Mouse (Mus musculus) liver, embryonic 11.5 days (tissue): ENCODE results near the gene Dab2ip. TPM values are rescaled to one million over a fixed set of nuclear protein-coding genes. Genes with fewer than 3 reads are reported as not detected.

Experiments used
- ATAC-seq: fragments of 200-750 bp; cut with Nextera tagmentation; replicated peaks from 2 replicates; pipeline ENCODE4 v1.8.0; 2017; ENCODE audit warnings: moderate number of reproducible peaks, mild to moderate bottlenecking, moderate TSS enrichment, moderate library complexity; ENCODE audit not compliant: low FRiP score
- DNase-seq: peaks from one replicate; pipeline ENCODE4 v3.0.0-alpha.2; 2017; ENCODE audit warnings: low spot score
- H3K27ac ChIP-seq: fragments of 300-500 bp; sonication (generic); 2 replicates; pipeline ENCODE4 v1.5.1; 2014; ENCODE audit warnings: mild to moderate bottlenecking, low read depth, low read length, control low read depth
- H3K27me3 ChIP-seq: fragments of 300-500 bp; sonication (generic); replicated peaks from 2 replicates; pipeline ENCODE4 v1.6.1; 2014; ENCODE audit warnings: low read length, mixed read lengths; ENCODE audit not compliant: control insufficient read depth, insufficient read depth
- H3K36me3 ChIP-seq: fragments of 300-500 bp; sonication (generic); 2 replicates; pipeline ENCODE4 v1.6.1; 2014; ENCODE audit warnings: mild to moderate bottlenecking, low read length, moderate library complexity, mixed read lengths; ENCODE audit not compliant: control insufficient read depth, insufficient read depth
- H3K4me1 ChIP-seq: fragments of 300-500 bp; sonication (generic); replicated peaks from 2 replicates; pipeline ENCODE4 v1.6.1; 2014; ENCODE audit warnings: low read length, mixed read lengths; ENCODE audit not compliant: control insufficient read depth, insufficient read depth
- H3K4me2 ChIP-seq: fragments of 300-500 bp; sonication (generic); 2 replicates; pipeline ENCODE4 v1.6.1; 2014; ENCODE audit warnings: mild to moderate bottlenecking, control low read depth, moderate library complexity
- H3K4me3 ChIP-seq: fragments of 300-500 bp; sonication (generic); 2 replicates; pipeline ENCODE4 v1.5.1; 2014; ENCODE audit warnings: low read depth, low read length, control low read depth
- H3K9ac ChIP-seq: fragments of 300-500 bp; sonication (generic); 2 replicates; pipeline ENCODE4 v1.6.1; 2014; ENCODE audit warnings: low read depth, low read length, control low read depth
- H3K9me3 ChIP-seq: fragments of 300-500 bp; sonication (generic); 2 replicates; pipeline ENCODE4 v1.6.1; 2016; ENCODE audit warnings: low read length, inconsistent platforms, mixed read lengths; ENCODE audit not compliant: control insufficient read depth
- WGBS: fragments of 180-500 bp; shearing (Covaris S2); extraction: QIAGEN DNeasy Blood & Tissue Kit; methylation state at CpG from one replicate; pipeline ENCODE4 v1.1.7; 2014; 5-methylcytosine and 5-hydroxymethylcytosine counted together
- polyA plus RNA-seq: library from polyadenylated mRNA; unstranded; fragments of >200 nt; fragmentation: Nextera tagmentation; extraction: Ambion mirVana; gene quantifications from 2 replicates; pipeline ENCODE4 v1.2.1, GENCODE M21; 2014

The Dab2ip gene
- polyA plus RNA-seq, 1 experiment from 2014 or later: 20.0 TPM

DNA sequence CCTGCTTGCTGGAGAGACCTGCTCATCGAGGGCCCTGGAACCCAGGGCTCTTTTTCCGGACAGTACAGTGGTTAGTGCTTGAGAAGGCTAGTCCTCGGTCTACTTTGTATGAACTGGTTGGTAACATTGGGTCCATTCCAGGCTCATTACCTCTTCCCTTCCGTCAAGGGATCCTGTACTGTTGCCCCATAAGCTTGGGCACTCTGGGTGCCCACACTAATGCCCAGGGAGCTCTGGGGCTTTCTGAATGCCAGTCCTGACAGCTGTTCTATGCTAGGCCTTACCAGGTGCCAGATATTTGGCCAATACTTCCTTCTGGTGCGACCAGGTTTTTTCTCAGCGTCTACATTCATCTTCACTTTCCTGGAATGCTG, 66.9 kb downstream of the Dab2ip start:
- Histone ChIP-seq H3K27me3 (no peaks in the 10 kb centered on the region; the same call in 1 of the 2 replicates), H3K9me3 (no peaks in the 10 kb centered on the region), H3K4me2 (no peak overlapping the region), H3K9ac (no peak overlapping the region), H3K27ac (no peak overlapping the region), H3K4me1 (peaks cover 48% of the 10 kb centered on the region), H3K4me3 (no peak overlapping the region), H3K36me3 (no peaks in the 10 kb centered on the region; the same call in 1 of the 2 replicates)
- ATAC-seq (no peak), DNase-seq (no peak)
- WGBS: 85% methylated on average over 6 of the region's 6 CpGs

DNA sequence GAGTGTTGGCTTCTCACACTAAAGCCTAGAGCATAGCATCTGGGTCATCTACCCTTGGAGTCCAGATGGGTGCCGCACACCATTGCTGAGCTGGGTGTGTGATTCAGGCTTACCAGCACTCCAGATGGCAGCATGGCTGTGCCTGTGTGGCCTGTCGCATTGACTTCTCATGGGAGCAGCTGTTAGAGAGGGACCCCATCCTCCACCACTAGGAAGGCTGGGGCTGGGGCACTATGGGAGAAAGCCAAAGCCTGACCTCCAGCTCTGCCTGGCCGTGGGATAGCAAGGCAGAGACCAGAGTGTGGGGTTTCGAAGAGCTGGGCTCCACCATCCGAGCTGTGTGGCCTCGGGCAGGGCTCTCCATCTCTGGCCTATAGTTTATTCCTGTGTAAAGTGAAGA, 67.5 kb downstream of the Dab2ip start:
- peaks cover 44% of the 10 kb centered on the region for H3K4me1 ChIP-seq
- ATAC-seq: no peak
- no peak for DNase-seq
- H3K36me3 ChIP-seq: no peaks in the 10 kb centered on the region; the same call in 1 of the 2 replicates
- WGBS: 79% methylated on average over 6 of the region's 6 CpGs
- no peak overlapping the region for H3K4me3 ChIP-seq
- no peaks in the 10 kb centered on the region; the same call in 1 of the 2 replicates for H3K27me3 ChIP-seq
- no peak overlapping the region for H3K9ac ChIP-seq
- H3K27ac ChIP-seq: no peak overlapping the region
- no peaks in the 10 kb centered on the region for H3K9me3 ChIP-seq
- 0 out of 2 replicates have a peak overlapping the region, but pooled peaks have one; percentile 1 for H3K4me2 ChIP-seq

DNA sequence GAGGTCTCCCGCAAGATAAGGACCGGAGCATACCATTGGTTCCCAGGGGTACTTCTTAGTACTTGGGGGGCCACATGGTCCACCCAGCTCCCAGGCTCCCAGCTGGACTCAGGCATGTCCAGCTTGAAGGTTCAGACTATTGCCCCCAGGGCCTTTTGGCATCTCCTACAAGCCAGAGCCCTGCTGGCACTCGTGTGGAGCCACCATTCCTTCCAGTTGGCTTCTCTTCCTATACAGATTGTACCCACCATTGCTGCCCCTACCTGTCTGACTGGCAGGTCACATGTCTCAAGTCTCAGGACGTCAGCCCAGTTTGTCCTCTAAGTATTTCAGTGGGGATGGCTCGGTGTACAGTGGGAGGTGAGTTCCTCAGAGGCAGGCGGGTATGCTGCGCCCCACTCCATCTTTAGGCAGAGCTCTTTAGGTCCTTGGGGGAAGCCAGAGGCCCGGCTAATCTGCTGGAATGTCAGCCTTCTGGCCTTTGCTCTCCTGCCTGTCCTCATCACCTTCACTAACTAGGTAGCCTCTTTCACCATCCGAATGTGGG, 68.2 kb downstream of the Dab2ip start:
- Histone ChIP-seq H3K4me2 (no peak overlapping the region), H3K9me3 (no peaks in the 10 kb centered on the region), H3K9ac (no peak overlapping the region), H3K27me3 (no peaks in the 10 kb centered on the region; the same call in 1 of the 2 replicates), H3K4me3 (no peak overlapping the region), H3K36me3 (no peaks in the 10 kb centered on the region; the same call in 1 of the 2 replicates), H3K27ac (no peak overlapping the region), H3K4me1 (peaks cover 37% of the 10 kb centered on the region)
- ATAC-seq (no peak), DNase-seq (no peak)
- 69% methylated on average over 9 of the region's 9 CpGs for WGBS

DNA sequence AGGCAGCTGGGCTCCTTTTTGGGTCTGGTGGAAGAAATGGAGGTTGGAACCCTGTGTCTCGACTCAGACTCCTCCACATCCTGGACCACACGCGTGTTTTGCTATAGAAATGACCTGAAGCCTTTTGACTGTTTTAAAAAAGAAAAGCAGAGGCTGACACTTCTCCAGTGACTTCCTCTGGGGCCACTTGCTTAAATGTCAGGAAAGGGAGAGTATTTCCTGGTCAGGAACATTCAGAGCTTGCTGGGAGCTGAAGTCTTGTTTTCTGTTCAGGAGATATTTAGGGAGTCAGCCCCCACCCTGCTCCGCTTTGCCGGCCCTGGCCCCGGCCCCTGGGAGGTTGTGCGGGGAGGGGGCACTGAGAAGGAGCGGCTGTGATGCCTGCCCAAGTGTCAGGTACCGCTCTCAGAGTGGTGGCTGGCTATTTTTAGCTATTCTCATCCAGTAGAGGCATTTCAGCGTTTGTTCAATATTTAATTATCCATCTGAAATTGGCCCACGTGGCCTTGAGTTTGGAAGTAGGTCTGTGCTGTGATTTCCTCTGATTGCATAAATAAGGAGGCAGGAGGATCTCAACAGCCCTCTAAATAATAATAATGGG, 69.3 kb downstream of the Dab2ip start:
- ATAC-seq: no peak
- DNase-seq: no peak
- H3K36me3 ChIP-seq: no peaks in the 10 kb centered on the region; the same call in 1 of the 2 replicates
- H3K4me3 ChIP-seq: no peak overlapping the region
- no peaks in the 10 kb centered on the region for H3K27me3 ChIP-seq
- 54% methylated on average over 11 of the region's 11 CpGs for WGBS
- H3K9ac ChIP-seq: no peak overlapping the region
- H3K9me3 ChIP-seq: no peaks in the 10 kb centered on the region
- H3K27ac ChIP-seq: no peak overlapping the region; the same call in 1 of the 2 replicates
- H3K4me2 ChIP-seq: no peak overlapping the region
- peaks cover 32% of the 10 kb centered on the region for H3K4me1 ChIP-seq

DNA sequence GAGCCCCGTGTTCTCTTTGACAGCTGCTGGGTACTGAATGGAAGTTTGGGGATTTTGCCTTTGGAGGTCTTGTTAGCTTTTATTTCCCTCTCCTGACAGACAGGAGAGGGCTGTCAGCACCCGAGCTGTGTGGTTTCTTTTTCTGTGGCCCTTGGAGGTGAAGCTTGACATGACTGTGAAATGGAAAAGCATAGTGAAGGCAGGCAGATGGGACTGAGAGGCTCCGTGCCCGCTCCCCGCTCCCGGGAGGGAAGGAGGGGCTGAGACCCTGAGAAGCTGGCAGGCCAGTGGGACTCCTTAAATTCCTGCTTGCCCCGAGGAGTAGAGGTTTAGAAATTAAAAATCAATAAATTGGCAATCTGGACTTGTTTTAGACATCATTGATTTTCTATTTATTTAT, 70.0 kb downstream of the Dab2ip start:
- Histone ChIP-seq H3K4me1 (peaks cover 26% of the 10 kb centered on the region), H3K9ac (no peak overlapping the region), H3K4me2 (no peak overlapping the region), H3K36me3 (no peaks in the 10 kb centered on the region; the same call in 1 of the 2 replicates), H3K27me3 (no peaks in the 10 kb centered on the region), H3K4me3 (no peak overlapping the region), H3K9me3 (no peaks in the 10 kb centered on the region), H3K27ac (no peak overlapping the region)
- WGBS: 78% methylated on average over 7 of the region's 7 CpGs
- no peak for ATAC-seq
- no peak for DNase-seq

DNA sequence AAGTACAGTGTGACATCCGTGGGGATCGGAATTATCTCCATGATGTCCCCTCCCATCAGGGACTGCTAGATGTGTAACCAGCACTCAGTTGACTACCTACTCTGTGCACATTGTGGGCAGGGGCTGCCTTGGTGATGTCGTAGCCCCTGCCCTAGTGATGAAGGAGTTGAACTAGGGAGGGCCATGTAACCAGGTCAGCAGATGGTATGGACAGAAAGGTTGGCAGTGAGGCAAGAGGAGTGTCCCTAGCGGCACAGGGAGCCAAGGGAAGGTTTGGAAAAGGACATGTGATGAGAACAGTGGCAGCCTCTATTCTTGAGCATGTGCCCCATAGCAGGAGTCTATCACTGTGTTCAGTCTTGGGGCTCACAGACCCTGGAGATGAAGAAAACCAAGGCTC, 70.6 kb downstream of the Dab2ip start:
- Histone ChIP-seq H3K9me3 (no peaks in the 10 kb centered on the region), H3K9ac (no peak overlapping the region), H3K36me3 (no peaks in the 10 kb centered on the region; the same call in 1 of the 2 replicates), H3K4me2 (no peak overlapping the region), H3K27ac (no peak overlapping the region), H3K4me3 (no peak overlapping the region), H3K27me3 (no peaks in the 10 kb centered on the region), H3K4me1 (peaks cover 21% of the 10 kb centered on the region)
- WGBS: 88% methylated on average over 4 of the region's 4 CpGs
- ATAC-seq (no peak), DNase-seq (no peak)

DNA sequence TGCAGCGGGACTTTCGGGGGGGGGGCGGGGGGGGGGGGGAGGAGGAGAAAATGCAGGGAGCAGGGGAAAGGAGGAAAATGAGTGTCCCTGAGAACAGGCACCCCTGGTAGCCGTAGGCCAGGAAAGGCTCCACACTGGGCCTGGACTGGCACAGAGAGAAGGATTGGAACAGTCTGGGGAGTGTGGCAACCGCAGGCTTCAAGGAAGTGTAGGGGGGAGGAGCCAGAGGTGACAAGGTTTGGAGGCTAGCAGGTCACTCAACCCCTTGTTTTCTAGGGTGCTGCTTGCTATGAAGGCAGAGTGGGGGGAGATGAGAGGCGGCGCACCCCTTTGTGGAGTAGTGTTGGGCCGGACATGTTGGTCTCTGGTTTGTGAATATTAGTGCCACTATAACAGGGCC, 71.1 kb downstream of the Dab2ip start:
- Histone ChIP-seq H3K27me3 (no peaks in the 10 kb centered on the region), H3K4me1 (peaks cover 24% of the 10 kb centered on the region), H3K9me3 (no peaks in the 10 kb centered on the region), H3K27ac (no peak overlapping the region), H3K36me3 (no peaks in the 10 kb centered on the region; the same call in 1 of the 2 replicates), H3K4me2 (no peak overlapping the region), H3K9ac (no peak overlapping the region), H3K4me3 (no peak overlapping the region)
- DNase-seq (no peak), ATAC-seq (no peak)
- WGBS: 89% methylated on average over 5 of the region's 8 CpGs

DNA sequence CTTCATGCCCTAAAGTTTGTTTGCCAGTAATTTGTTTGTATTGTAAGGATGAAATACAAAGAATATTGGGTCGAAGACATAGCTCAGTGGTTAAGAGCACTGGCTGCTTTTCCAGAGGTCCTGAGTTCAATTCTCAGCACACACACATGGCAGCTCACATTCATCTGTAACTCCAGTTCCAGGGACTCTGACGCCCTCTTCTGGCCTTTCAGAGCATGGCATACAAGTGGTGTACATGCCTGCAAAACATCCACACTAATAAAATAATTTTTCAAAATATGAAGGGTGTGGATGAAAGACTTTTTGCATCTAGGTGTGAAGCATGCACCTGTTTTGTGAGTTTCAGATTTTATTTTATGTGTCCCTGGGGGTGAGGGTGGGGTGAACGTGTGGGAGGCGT, 75.3 kb downstream of the Dab2ip start:
- Histone ChIP-seq H3K27me3 (no peaks in the 10 kb centered on the region), H3K27ac (no peak overlapping the region), H3K4me3 (no peak overlapping the region), H3K9me3 (no peaks in the 10 kb centered on the region), H3K4me1 (peaks cover 9% of the 10 kb centered on the region), H3K4me2 (no peak overlapping the region), H3K9ac (no peak overlapping the region), H3K36me3 (no peaks in the 10 kb centered on the region; the same call in 1 of the 2 replicates)
- DNase-seq (no peak), ATAC-seq (no peak)
- 83% methylated on average over 4 of the region's 4 CpGs for WGBS

DNA sequence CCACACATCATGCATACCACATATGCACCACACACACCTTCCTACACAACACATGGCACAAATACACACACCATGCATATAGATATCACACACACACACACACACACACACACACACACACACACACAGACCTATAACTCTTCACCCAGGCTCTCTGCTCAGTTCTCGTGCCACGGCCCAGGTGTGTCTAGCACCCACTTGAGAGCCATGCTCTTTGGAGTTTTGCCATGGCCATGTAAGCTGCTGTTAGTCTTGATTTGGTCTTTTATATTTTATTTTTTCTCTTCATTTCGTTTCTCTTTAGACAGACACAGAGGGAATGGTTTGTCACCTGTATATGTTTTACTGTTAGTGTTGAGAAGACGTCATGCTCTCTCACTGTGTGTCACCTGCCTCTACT, 76.9 kb downstream of the Dab2ip start:
- H3K9ac ChIP-seq: no peak overlapping the region
- WGBS: 75% methylated on average over 4 of the region's 4 CpGs

More for the DNA sequence above, 76.9 kb downstream of the Dab2ip start:
- no peaks in the 10 kb centered on the region for H3K9me3 ChIP-seq
- no peak overlapping the region for H3K4me2 ChIP-seq
- ATAC-seq (no peak), DNase-seq (no peak)
- H3K27me3 ChIP-seq: no peaks in the 10 kb centered on the region
- H3K27ac ChIP-seq: no peak overlapping the region
- no peaks in the 10 kb centered on the region for H3K36me3 ChIP-seq
- H3K4me1 ChIP-seq: peaks cover 9% of the 10 kb centered on the region; the same call in 1 of the 2 replicates
- H3K4me3 ChIP-seq: no peak overlapping the region
